16 mouse cellular contexts compared by ENCODE assay signal in genomic region chr10:18007243-18007642, GRCm38 (mm10).
"Had no signal": no experiment of that assay in that cellular context is flagged by ENCODE, and none has a peak within 500 bp of the region (broad histone marks: within the 10 kb centered on the region; RNA-seq: fewer than 3 reads in every experiment).

No protein-coding gene starts in this region.

- ATAC-seq: liver, postnatal 0 days; lung, postnatal 0 days; midbrain, embryonic 13.5 days had no signal

- H3K4me1 ChIP-seq: kidney, embryonic 15.5 days; limb, embryonic 12.5 days; limb, embryonic 15.5 days; midbrain, embryonic 13.5 days had no signal

- H3K4me3 ChIP-seq: kidney, embryonic 15.5 days; limb, embryonic 12.5 days; limb, embryonic 15.5 days; midbrain, embryonic 10.5 days; midbrain, embryonic 13.5 days had no signal

- H3K9me3 ChIP-seq: kidney, embryonic 15.5 days; limb, embryonic 12.5 days; limb, embryonic 15.5 days; midbrain, embryonic 10.5 days; midbrain, embryonic 13.5 days had no signal

- H3K27ac ChIP-seq: kidney, embryonic 15.5 days; limb, embryonic 12.5 days; limb, embryonic 15.5 days; liver, embryonic 14.5 days; macrophage; midbrain, embryonic 10.5 days; midbrain, embryonic 13.5 days had no signal

- H3K4me2 ChIP-seq: kidney, embryonic 15.5 days; limb, embryonic 12.5 days; limb, embryonic 15.5 days; liver, embryonic 11.5 days; lung, embryonic 14.5 days; midbrain, embryonic 13.5 days had no signal

- H3K9ac ChIP-seq: kidney, embryonic 15.5 days; limb, embryonic 12.5 days; limb, embryonic 15.5 days; liver, embryonic 14.5 days; liver, postnatal 0 days; lung, embryonic 14.5 days; midbrain, embryonic 13.5 days had no signal

- DNase-seq: kidney, adult 8-10 months; kidney, postnatal 10 days; layer of hippocampus, adult 9-11 months; left cerebral cortex, postnatal 4 days; liver, postnatal 0 days; lung, embryonic 14.5 days; thymus, postnatal 25 days had no signal

- H3K27me3 ChIP-seq: kidney, embryonic 15.5 days; limb, embryonic 12.5 days; limb, embryonic 15.5 days; midbrain, embryonic 13.5 days had no signal
